Mouse (Mus musculus) heart, postnatal 0 days (tissue): ENCODE measurements around the gene Mta3. TPM values are rescaled to one million over a fixed set of nuclear protein-coding genes. Genes with fewer than 3 reads are reported as not detected.

Experiments used
- ATAC-seq: fragments of 200-750 bp; cut with Nextera tagmentation; 2 replicates; pipeline ENCODE4 v1.8.0; 2017; ENCODE audit warnings: low read depth, moderate number of reproducible peaks, moderate library complexity; ENCODE audit not compliant: insufficient read depth
- DNase-seq: peaks from one replicate; pipeline ENCODE4 v3.0.0-alpha.2; 2016; ENCODE audit warnings: low spot score
- H3K27ac ChIP-seq: fragments of 300-500 bp; sonication (generic); 2 replicates; pipeline ENCODE4 v1.5.1; 2014; ENCODE audit warnings: low read depth, mild to moderate bottlenecking
- H3K27me3 ChIP-seq: fragments of 300-500 bp; sonication (generic); 2 replicates; pipeline ENCODE4 v1.6.1; 2014; ENCODE audit warnings: low read length, mixed read lengths; ENCODE audit not compliant: control insufficient read depth, insufficient read depth
- H3K36me3 ChIP-seq: fragments of 300-500 bp; sonication (generic); replicated peaks from 2 replicates; pipeline ENCODE4 v1.6.1; 2014; ENCODE audit warnings: low read length, mixed read lengths; ENCODE audit not compliant: control insufficient read depth, insufficient read depth
- H3K4me1 ChIP-seq: fragments of 300-500 bp; sonication (generic); 2 replicates; pipeline ENCODE4 v1.6.1; 2014; ENCODE audit warnings: antibody characterized with exemption; ENCODE audit not compliant: control insufficient read depth, insufficient read depth
- H3K4me2 ChIP-seq: fragments of 300-500 bp; sonication (generic); 2 replicates; pipeline ENCODE4 v1.6.1; 2014; ENCODE audit warnings: low read depth, mild to moderate bottlenecking, low read length, moderate library complexity
- H3K4me3 ChIP-seq: fragments of 300-500 bp; sonication (generic); 2 replicates; pipeline ENCODE4 v1.5.1; 2014; ENCODE audit warnings: low read depth, low read length
- H3K9ac ChIP-seq: fragments of 300-500 bp; sonication (generic); replicated peaks from 2 replicates; pipeline ENCODE4 v1.6.1; 2014; ENCODE audit warnings: low read depth, low read length, mixed read lengths
- H3K9me3 ChIP-seq: fragments of 300-500 bp; sonication (generic); replicated peaks from 2 replicates; pipeline ENCODE4 v1.6.1; 2016; ENCODE audit warnings: low read length; ENCODE audit not compliant: control insufficient read depth
- CTCF ChIP-seq: IDR thresholded peaks from 2 replicates; pipeline ENCODE4 v1.5.1; 2016; ENCODE audit warnings: antibody characterized with exemption, control low read depth, low read depth
- EP300 ChIP-seq: IDR thresholded peaks from 2 replicates; pipeline ENCODE4 v1.6.1; 2016; ENCODE audit warnings: antibody characterized with exemption, low read depth
- WGBS: fragments of 180-500 bp; shearing (Covaris S2); extraction: QIAGEN DNeasy Blood & Tissue Kit; methylation state at CpG from one replicate; pipeline ENCODE4 v1.1.7; 2014; 5-methylcytosine and 5-hydroxymethylcytosine counted together
- polyA plus RNA-seq: library from polyadenylated mRNA; unstranded; fragments of >200 nt; fragmentation: Nextera tagmentation; extraction: Ambion mirVana; gene quantifications from 2 replicates; pipeline ENCODE4 v1.2.1, GENCODE M21; 2015
- total RNA-seq: library from RNA; depleted of rRNA; stranded (reverse); fragments of >200 nt; gene quantifications from 2 replicates; pipeline ENCODE4 v1.2.3, GENCODE M21; 2014; ENCODE audit warnings: low replicate concordance

The Mta3 gene
- total and polyA plus RNA-seq, 2 experiments from 2014 or later = 28.3 to 34.3 TPM

DNA sequence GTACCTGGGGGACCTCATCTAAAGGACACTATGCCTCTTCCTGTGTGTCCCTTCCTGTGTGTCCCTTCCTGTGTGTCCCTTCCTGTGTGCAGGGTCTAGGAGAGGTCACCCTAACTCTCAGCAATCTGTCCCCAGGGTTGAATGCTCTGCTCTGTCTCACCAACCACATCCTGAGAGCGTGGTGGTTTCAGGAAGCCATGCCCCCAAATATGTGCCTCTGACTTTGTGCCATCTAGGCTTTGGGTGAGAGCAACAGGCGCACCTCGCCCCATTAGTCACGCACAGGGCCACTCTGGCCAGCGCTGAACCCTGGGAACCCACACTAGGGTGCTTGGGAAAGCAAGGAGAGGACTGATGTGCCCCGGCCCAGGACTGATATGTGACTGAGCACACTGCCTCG is 117.9 kb downstream of the Mta3 start:
- H3K4me3 ChIP-seq = no peak overlapping the region
- H3K36me3 ChIP-seq = no peaks in the 10 kb centered on the region
- H3K27me3 ChIP-seq = no peaks in the 10 kb centered on the region
- DNase-seq = no peak
- H3K4me1 ChIP-seq = peaks cover 6% of the 10 kb centered on the region; the same call in 1 of the 2 replicates
- TF ChIP-seq EP300 (no peak), CTCF (no peak)
- no peak overlapping the region for H3K9ac ChIP-seq
- no peak overlapping the region for H3K27ac ChIP-seq
- no peaks in the 10 kb centered on the region for H3K9me3 ChIP-seq
- 81% methylated on average over 7 of the region's 7 CpGs for WGBS
- no peak overlapping the region for H3K4me2 ChIP-seq
- ATAC-seq = no peak

DNA sequence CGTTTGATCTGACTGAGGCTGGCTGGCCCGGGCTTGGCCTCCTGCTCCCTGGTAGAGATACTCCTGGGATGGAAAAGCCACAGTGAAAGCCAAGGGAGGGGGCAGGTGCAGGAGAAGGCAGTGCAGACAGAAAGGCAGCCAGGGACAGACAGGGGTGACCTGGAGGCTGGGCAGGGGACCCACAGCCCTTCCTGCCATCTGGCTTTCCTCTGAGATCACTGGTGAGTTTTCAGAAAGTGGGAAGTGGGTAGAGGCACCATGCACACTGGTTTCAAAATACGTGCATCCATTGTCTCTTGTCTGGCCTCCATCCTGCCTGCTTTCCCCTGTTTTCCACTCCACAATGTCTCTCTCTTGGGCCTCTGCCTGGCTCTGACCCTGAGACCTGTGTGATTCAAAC is 123.4 kb downstream of the Mta3 start:
- no peak overlapping the region for H3K27ac ChIP-seq
- no peak overlapping the region for H3K9ac ChIP-seq
- no peak overlapping the region for H3K4me2 ChIP-seq
- no peaks in the 10 kb centered on the region for H3K9me3 ChIP-seq
- no peaks in the 10 kb centered on the region for H3K36me3 ChIP-seq
- no peak for ATAC-seq
- 54% methylated on average over 3 of the region's 3 CpGs for WGBS
- no peaks in the 10 kb centered on the region for H3K4me1 ChIP-seq
- H3K4me3 ChIP-seq = no peak overlapping the region
- no peak for TF ChIP-seq CTCF
- TF ChIP-seq EP300 = no peak
- no peak for DNase-seq
- no peaks in the 10 kb centered on the region for H3K27me3 ChIP-seq

DNA sequence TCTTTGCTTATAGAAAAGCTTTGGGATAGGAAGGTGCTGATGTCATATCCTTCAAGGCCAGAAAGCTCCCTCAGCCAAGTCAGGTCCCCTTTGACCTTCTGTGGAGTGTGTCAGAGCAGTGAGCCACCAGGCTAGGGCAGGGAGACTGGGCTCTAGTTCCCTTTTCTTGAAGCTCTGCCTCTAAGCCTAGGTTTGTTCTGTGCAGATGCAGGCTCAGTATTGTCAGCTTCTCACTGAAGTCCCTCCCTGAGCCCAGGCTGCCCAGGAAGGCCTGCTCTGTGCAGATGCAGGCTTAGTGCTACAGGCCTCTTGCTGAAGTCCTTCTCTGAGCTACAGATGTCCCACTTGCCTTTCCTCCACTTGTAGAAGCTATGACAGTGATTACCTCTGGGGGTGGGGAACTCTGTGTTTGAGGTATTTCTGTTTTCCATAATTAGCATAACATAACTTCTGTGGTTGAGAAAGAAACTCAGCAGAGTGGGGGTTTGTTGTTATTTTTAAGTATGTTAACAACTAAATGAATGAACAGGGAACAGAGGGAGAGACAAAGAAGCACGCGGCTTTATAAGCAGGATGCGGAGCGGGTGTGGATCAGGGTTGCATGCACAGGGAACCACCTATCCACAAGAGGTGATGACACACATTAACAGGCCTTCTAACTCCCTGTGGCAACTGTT is 124.8 kb downstream of the Mta3 start:
- Histone ChIP-seq H3K9me3 (no peaks in the 10 kb centered on the region), H3K9ac (no peak overlapping the region), H3K4me1 (no peaks in the 10 kb centered on the region), H3K27me3 (no peaks in the 10 kb centered on the region), H3K36me3 (no peaks in the 10 kb centered on the region), H3K27ac (no peak overlapping the region), H3K4me3 (no peak overlapping the region), H3K4me2 (no peak overlapping the region)
- ATAC-seq (no peak), DNase-seq (no peak)
- TF ChIP-seq CTCF (no peak), EP300 (no peak)
- 83% methylated on average over 4 of the region's 4 CpGs for WGBS

DNA sequence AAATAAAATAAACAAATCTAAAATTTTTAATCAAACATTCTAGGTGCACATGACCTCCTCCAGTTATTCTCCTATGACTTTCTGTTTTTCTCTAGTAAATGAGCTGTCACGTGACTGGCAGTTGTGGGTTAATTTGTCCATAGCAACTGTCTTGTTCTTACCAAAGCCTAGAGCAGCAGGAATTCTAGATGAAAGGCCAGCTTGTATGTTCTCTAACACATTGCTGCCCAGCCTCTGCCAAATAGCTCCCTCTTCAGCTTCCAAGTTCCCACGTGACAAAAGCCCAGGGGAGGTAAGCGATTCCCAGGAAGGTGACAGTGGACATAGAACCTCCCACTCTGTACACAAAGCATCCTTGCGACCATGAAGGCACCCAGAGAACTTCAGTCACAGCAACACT is 128.2 kb downstream of the Mta3 start:
- no peaks in the 10 kb centered on the region for H3K4me1 ChIP-seq
- H3K9me3 ChIP-seq = no peaks in the 10 kb centered on the region
- 23% methylated on average over 4 of the region's 4 CpGs for WGBS
- no peak overlapping the region for H3K4me3 ChIP-seq
- no peaks in the 10 kb centered on the region for H3K36me3 ChIP-seq
- H3K9ac ChIP-seq = no peak overlapping the region
- no peak overlapping the region for H3K27ac ChIP-seq
- ATAC-seq = peak; percentile 57; the same call in 1 of the 2 replicates
- H3K4me2 ChIP-seq = no peak overlapping the region
- no peak for TF ChIP-seq CTCF
- no peak for TF ChIP-seq EP300
- peak; percentile 36 for DNase-seq
- no peaks in the 10 kb centered on the region for H3K27me3 ChIP-seq

DNA sequence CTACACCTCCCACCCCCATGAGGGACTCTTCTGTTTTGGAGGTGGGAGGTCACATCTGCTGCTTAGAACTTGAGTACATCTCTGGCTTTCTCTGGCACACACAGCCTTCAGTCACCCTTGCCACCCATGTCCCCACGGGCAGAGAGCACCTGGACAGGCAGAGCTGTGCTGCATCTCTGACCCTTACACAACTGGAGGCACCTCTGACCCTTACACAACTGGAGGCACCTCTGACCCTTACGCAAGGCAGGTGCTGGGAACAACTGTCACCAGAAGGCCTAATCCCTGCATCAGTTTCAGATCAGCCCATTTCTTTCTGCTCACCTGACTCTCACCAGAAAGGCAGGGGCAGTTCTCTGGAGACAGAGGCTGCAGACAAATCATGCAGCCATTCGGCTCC is 130.1 kb downstream of the Mta3 start:
- ATAC-seq = no peak
- no peak overlapping the region for H3K4me2 ChIP-seq
- no peaks in the 10 kb centered on the region for H3K9me3 ChIP-seq
- H3K36me3 ChIP-seq = no peaks in the 10 kb centered on the region
- no peaks in the 10 kb centered on the region for H3K4me1 ChIP-seq
- H3K27ac ChIP-seq = no peak overlapping the region
- no peak overlapping the region for H3K9ac ChIP-seq
- DNase-seq = no peak
- H3K27me3 ChIP-seq = no peaks in the 10 kb centered on the region
- 76% methylated on average over 3 of the region's 3 CpGs for WGBS
- TF ChIP-seq CTCF (no peak), EP300 (no peak)
- no peak overlapping the region for H3K4me3 ChIP-seq

DNA sequence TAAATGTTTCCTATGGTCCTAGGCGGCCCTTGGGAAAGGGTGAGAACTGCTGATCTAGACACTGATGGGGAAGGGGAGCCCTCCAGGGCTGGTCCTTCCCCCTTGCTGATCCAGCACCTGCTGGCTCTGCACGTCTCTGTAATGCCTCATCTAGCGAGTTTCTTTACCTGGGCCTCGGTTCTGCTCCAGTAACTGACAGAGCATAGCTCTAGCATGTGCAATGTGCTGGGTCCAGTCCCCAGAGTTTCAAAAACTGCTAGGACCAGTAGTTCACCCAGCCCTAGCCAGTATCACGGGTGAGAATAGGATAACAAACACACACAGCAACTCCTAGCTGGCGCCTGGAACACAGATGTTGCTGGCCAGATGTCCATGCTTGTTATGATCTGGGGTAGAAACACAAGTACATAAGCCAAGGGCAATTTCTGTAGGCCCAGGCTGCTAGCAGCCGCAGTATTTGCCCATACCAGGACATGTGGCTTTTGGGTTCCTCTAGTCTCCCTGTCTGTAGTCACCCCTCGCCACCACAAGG is 131.8 kb downstream of the Mta3 start:
- no peak overlapping the region for H3K27ac ChIP-seq
- H3K4me2 ChIP-seq = no peak overlapping the region
- ATAC-seq = no peak
- no peak overlapping the region for H3K4me3 ChIP-seq
- no peak overlapping the region for H3K9ac ChIP-seq
- DNase-seq = no peak
- 80% methylated on average over 8 of the region's 8 CpGs for WGBS
- H3K27me3 ChIP-seq = no peaks in the 10 kb centered on the region
- no peaks in the 10 kb centered on the region for H3K9me3 ChIP-seq
- H3K36me3 ChIP-seq = no peaks in the 10 kb centered on the region
- H3K4me1 ChIP-seq = no peaks in the 10 kb centered on the region
- TF ChIP-seq CTCF (no peak), EP300 (no peak)
